Mouse (Mus musculus) ES-E14 (cell line): ENCODE measurements at regions not wholly inside any gene's neighbourhood (a gene's known extent, or its start where the extent isn't known, plus 50 kb on each side); places are given as distances from the start of the nearest gene placed in this dataset.

ENCODE experiments used
- CHD2 ChIP-seq: IDR thresholded peaks from 2 replicates; pipeline ENCODE4 v1.6.1; 2014; ENCODE audit warnings: mild to moderate bottlenecking, low read depth, low read length, inconsistent platforms
- HCFC1 ChIP-seq: IDR thresholded peaks from 2 replicates; pipeline ENCODE4 v1.6.1; 2012; ENCODE audit warnings: low read length, inconsistent platforms, borderline replicate concordance; ENCODE audit not compliant: insufficient read depth
- MAFK ChIP-seq: IDR thresholded peaks from 2 replicates; pipeline ENCODE4 v1.6.1; 2014; ENCODE audit warnings: mild to moderate bottlenecking, low read depth, low read length, inconsistent platforms; ENCODE audit not compliant: insufficient read depth
- ZC3H11A ChIP-seq: IDR thresholded peaks from 2 replicates; pipeline ENCODE4 v1.6.1; 2012; ENCODE audit warnings: low read depth, mild to moderate bottlenecking, inconsistent platforms, low read length, borderline replicate concordance
- ZNF384 ChIP-seq: IDR thresholded peaks from 2 replicates; pipeline ENCODE4 v1.6.1; 2012; ENCODE audit warnings: low read depth, low read length, inconsistent platforms

DNA sequence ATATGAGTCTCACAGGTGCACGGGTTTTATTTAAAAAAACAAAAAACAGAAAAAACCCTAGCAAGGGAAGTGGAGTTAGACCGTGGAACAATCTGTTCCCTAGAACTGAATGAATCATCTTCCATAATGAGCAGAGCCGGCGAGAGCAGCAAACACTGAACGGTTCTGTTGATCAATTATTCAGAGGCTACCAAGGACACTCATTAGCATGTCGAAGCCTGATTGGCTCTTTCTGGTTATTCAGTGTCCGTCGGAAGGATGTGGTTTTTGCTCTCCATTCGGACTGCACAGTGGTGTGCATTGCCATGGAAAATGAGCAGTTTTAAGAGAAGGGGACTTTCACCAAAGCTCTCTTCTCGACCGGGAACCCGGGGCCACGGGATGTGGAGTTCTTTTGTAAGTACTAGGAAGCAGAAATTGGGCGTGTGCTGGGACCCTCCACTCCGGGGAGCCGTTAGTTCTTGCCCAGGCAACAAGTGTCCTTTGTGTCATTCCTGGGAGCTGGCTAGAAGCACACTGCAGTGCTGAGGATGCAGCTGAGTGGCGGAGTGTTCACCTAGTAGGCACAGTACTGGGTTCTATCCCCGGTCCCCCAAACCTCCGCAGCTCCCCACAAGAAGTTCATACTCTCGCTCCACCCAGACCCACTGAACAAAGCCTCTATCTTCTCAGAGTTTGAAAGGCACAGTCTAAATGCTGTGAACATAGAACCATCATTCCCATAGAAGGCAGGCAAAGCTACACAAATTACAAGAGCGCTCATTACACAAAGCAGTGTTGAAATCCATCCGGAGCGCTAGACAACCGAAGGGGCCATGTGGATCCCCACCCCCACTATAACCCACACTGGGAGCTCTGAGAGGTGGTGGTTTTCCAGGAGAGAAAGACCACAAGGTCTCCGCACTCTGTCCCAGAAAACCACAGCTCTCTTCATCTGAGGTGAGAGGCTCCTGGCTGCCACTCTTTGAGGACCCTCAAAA lies 83.9 kb upstream of the Zfp366 start:
- TF ChIP-seq ZC3H11A (no peak), HCFC1 (no peak), ZNF384 (no peak), MAFK (no peak), CHD2 (no peak)
